Mouse (Mus musculus): Measurements from ENCODE around the gene Fam19a4. TPM values are rescaled to one million over a fixed set of nuclear protein-coding genes. Genes with fewer than 3 reads are reported as not detected.

Gene Fam19a4
- polyA plus RNA-seq, 1 experiment, result not detected

- 70% methylated on average over 4 of the region's 4 CpGs for WGBS
- H3K27ac ChIP-seq (ENCODE audit: control insufficient read depth, insufficient read depth, low read depth, low read length, poor library complexity), result no peak overlapping the region
- H3K4me3 ChIP-seq (replicated peaks; ENCODE audit: control insufficient read depth, low read depth, low read length), result no peak overlapping the region
- no peaks in the 10 kb centered on the region for H3K4me1 ChIP-seq (ENCODE audit: control insufficient read depth, insufficient read depth, low read length)
- TF ChIP-seq CTCF (IDR thresholded peaks at IDR 0.05; ENCODE audit: control insufficient read depth, insufficient read depth, low read length), result no peak
- TF ChIP-seq POLR2A (IDR thresholded peaks at IDR 0.05; ENCODE audit: borderline replicate concordance, control insufficient read depth, low read depth, low read length), result no peak
Measured at GRCm38 (mm10) chr6:96797451-96797850, 262.8 kb downstream of the Fam19a4 start.

Other genes with a start within 250 kb of the Fam19a4 start
- 2.8 and 4.5 TPM in 2 replicates for gene Eogt, start 88.8 kb upstream of the Fam19a4 start, polyA plus RNA-seq (2011; ENCODE audit: insufficient read depth, insufficient read length, low replicate concordance, missing spikeins)
- gene Tmf1, start 118.7 kb upstream of the Fam19a4 start, polyA plus RNA-seq (2011; ENCODE audit: insufficient read depth, insufficient read length, low replicate concordance, missing spikeins), result 20.5 and 36.2 TPM in 2 replicates
- 7.5 and 18.5 TPM in 2 replicates for gene Uba3, start 145.2 kb upstream of the Fam19a4 start, polyA plus RNA-seq (2011; ENCODE audit: insufficient read depth, insufficient read length, low replicate concordance, missing spikeins)
- 21.0 and 39.3 TPM in 2 replicates for gene Arl6ip5, start 150.3 kb upstream of the Fam19a4 start, polyA plus RNA-seq (2011; ENCODE audit: insufficient read depth, insufficient read length, low replicate concordance, missing spikeins)
- 1.5 TPM in 1 of 2 replicates, not detected in the other for gene Lmod3, start 192.3 kb upstream of the Fam19a4 start, polyA plus RNA-seq (2011; ENCODE audit: insufficient read depth, insufficient read length, low replicate concordance, missing spikeins)